ENCODE assay signal across 8 mouse cellular contexts in the genomic region with DNA sequence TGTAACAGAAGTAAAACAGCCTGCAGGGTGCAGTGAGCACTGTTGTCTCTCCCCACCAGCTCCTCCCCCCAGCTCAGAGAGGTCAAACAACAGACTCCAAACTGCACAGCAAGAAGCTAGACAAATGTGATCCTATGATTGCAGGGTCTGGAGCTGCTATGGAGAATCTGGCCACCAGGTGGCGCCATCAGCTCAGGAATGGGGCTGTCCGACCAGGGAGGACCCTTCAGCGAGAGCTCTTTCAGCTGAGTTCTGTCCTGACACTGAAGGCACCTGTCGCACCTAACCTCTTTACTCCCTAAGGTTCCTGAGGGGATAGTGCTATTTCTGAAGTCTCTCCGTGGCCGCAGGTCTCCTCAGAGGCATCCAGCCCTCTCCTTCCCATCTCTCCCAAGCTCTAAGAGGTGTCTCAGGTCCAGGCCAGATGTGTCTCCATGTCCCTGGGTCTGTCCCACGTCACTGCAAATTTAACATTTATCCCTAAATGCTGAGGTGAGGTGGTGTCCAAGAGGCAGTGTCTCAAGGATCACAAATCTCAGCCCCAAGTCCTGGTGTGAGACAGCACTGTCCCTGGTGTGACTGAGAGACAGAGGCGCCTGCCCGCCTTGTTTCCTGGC. TPM values are rescaled to one million over a fixed set of nuclear protein-coding genes. Genes with fewer than 3 reads are reported as not detected.
DNase-seq lines count a peak whose midpoint lies in the region; ATAC-seq and TF ChIP-seq lines count a peak whose summit lies in the region.

No protein-coding gene starts in this region.

- H3K27me3 ChIP-seq in Patski, result peaks cover 13% of the 10 kb centered on the region
- peaks cover 24% of the 10 kb centered on the region; the same call in 1 of the 2 replicates for H3K27me3 ChIP-seq in hindbrain, embryonic 13.5 days

- H3K9me3 ChIP-seq in hindbrain, embryonic 13.5 days, result no peaks in the 10 kb centered on the region

- TF ChIP-seq CTCF in Patski (IDR thresholded peaks at IDR 0.05), result peak; percentile 85

- no peak overlapping the region for H3K9ac ChIP-seq in hindbrain, embryonic 13.5 days

- H3K4me1 ChIP-seq in hindbrain, embryonic 13.5 days (replicated peaks), result 0 out of 2 replicates have a peak, but pooled peaks cover 9% of the 10 kb centered on the region

- no peak overlapping the region for H3K4me2 ChIP-seq in hindbrain, embryonic 13.5 days

- CTCF ChIA-PET in Patski (lab: Charles Lee), result interaction anchor here (0.8 to 1.1 kb wide), 5 partner anchors 9 to 531 kb away, joined by 3 read pairs; no protein-coding TSS in a partner anchor

- no peak for ATAC-seq in Patski
- peak; percentile 69; the same call in 1 of the 2 replicates for ATAC-seq in frontal cortex, adult (ENCODE audit: low TSS enrichment)
- peak; percentile 59 for ATAC-seq in hindbrain, embryonic 13.5 days (ENCODE audit: low FRiP score)

- DNase-seq in Patski (ENCODE audit: low read depth, low spot score), result no peak
- peak; percentile 90 for DNase-seq in cerebellum, adult 9-10 months
- peak; percentile 83 to 92 for DNase-seq in layer of hippocampus, postnatal 14 days (ENCODE audit: low spot score in 2 of 2)
- DNase-seq in lung, postnatal 36 days, result peak; percentile 82
- DNase-seq in right cerebral cortex, adult 2 months (ENCODE audit: low spot score in 2 of 2), result peak; percentile 89 to 93
- peak; percentile 81 for DNase-seq in urinary bladder, postnatal 14 days (ENCODE audit: low spot score)

- H3K27ac ChIP-seq in hindbrain, embryonic 13.5 days, result no peak overlapping the region

- POLR2A ChIA-PET in Patski (lab: Charles Lee), result no interaction called here

- no peaks in the 10 kb centered on the region for H3K36me3 ChIP-seq in hindbrain, embryonic 13.5 days

- H3K4me3 ChIP-seq in hindbrain, embryonic 13.5 days, result no peak overlapping the region

- WGBS in hindbrain, embryonic 13.5 days, result 31% methylated on average over 9 of the region's 9 CpGs

- in situ Hi-C loops in Patski (cut with MboI; ENCODE audit: low pct_unique_long_range_greater_than_20kb), result loop anchor here (10.0 kb wide), 1 partner anchor 535 kb away; no protein-coding TSS in a partner anchor

RNA-seq across cellular contexts. Expression of a gene that starts 16.0 kb away (rescaled TPM):
- not detected for polyA plus RNA-seq in Patski (2021)
- polyA plus RNA-seq in hindbrain, embryonic 13.5 days (2015; fragmentation: Nextera tagmentation; extraction: Ambion mirVana), result 0.71 and 1.9 TPM in 2 replicates
- 1 to 10 TPM; 2.3 TPM for total RNA-seq in layer of hippocampus, postnatal 14 days (2021)

RNA-seq across cellular contexts. Expression of a gene that starts 47.3 kb away (rescaled TPM):
- not detected for polyA plus RNA-seq in Patski (2021)
- 29.4 and 31.4 TPM in 2 replicates for polyA plus RNA-seq in hindbrain, embryonic 13.5 days (2015; fragmentation: Nextera tagmentation; extraction: Ambion mirVana)
- total RNA-seq in layer of hippocampus, postnatal 14 days (2021), result 10 to 100 TPM; 33.2 to 37.8 TPM

Comparison
In these comparisons a context has a peak if more than half of its experiments do, and no peak if none do; other contexts are left out.
1. RNA of a gene that starts 47.3 kb away (polyA plus RNA-seq): 29.4 to 31.4 TPM in hindbrain, embryonic 13.5 days; not detected in Patski (single experiment); every median in the first group is over 10 times any median in the second.